7 mouse cellular contexts compared by ENCODE assay signal in the genomic region with DNA sequence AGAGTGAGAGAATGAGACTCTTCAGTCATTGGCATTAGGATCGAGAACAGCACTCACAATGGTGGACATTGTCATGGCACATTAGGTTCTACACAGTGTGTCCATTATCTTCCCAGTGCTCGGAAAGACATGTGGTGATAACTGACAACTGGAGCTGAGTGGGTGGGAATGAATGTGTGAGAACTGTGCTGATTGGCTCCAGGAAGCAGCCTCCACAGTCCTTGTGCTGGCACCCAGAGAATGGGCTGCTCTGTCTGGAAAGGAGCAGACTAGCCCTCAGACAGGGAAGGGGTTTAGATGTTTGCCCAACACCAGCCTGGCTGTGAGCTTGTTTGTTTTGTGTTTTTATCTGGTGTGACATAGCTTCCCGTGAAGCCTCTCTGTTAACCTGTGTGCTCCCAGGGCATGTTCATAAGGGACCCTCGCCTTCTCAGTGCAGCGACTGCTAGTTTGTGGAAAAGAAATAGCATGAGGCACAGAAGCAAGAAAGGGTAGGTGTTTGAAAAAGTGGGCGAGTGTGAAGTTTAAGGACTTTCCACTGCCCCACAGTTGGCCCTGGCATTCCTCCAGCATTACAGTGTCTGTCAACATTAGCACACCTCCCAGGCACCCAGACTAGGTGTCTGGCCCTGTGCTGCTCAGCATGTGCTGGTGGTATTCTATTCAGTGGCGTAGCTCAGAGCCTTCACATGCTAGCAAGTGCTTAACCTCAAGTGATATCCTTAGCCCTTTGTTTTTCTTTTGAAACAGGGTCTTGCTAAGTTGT. TPM values are rescaled to one million over a fixed set of nuclear protein-coding genes. Genes with fewer than 3 reads are reported as not detected.
DNase-seq lines count a peak whose midpoint lies in the region; ATAC-seq and TF ChIP-seq lines count a peak whose summit lies in the region.

No protein-coding gene starts in this region.

- no peak overlapping the region for H3K4me3 ChIP-seq in lung, embryonic 14.5 days (ENCODE audit: low read depth, low read length)
- no peak overlapping the region for H3K4me3 ChIP-seq in hindbrain, embryonic 11.5 days (ENCODE audit: low read depth, low read length)
- no peak overlapping the region for H3K4me3 ChIP-seq in neural tube, embryonic 14.5 days (ENCODE audit: low read depth, low read length)

- H3K27me3 ChIP-seq in lung, embryonic 14.5 days (ENCODE audit: insufficient read depth, low read length), result no peaks in the 10 kb centered on the region
- no peaks in the 10 kb centered on the region for H3K27me3 ChIP-seq in hindbrain, embryonic 11.5 days (ENCODE audit: control insufficient read depth, insufficient read depth, low read length)
- H3K27me3 ChIP-seq in neural tube, embryonic 14.5 days (ENCODE audit: control insufficient read depth, insufficient read depth, low read length), result no peaks in the 10 kb centered on the region

- 43% methylated on average over 7 of the region's 7 CpGs for WGBS in lung, embryonic 14.5 days
- 52% methylated on average over 7 of the region's 7 CpGs for WGBS in hindbrain, embryonic 11.5 days
- WGBS in neural tube, embryonic 14.5 days, result 49% methylated on average over 7 of the region's 7 CpGs

- peak; percentile 81 for ATAC-seq in lung, embryonic 14.5 days (ENCODE audit: insufficient read depth)
- ATAC-seq in hindbrain, embryonic 11.5 days (ENCODE audit: low FRiP score), result peak; percentile 71; the same call in 1 of the 2 replicates
- ATAC-seq in neural tube, embryonic 14.5 days (ENCODE audit: low read depth), result peak; percentile 83; the same call in 1 of the 2 replicates
- ATAC-seq in inflammation-experienced regulatory T-cells, adult 6 months, result no peak

- H3K4me2 ChIP-seq in lung, embryonic 14.5 days, result no peak overlapping the region
- H3K4me2 ChIP-seq in hindbrain, embryonic 11.5 days (replicated peaks; ENCODE audit: low read depth, low read length), result no peak overlapping the region
- H3K4me2 ChIP-seq in neural tube, embryonic 14.5 days (ENCODE audit: low read depth, low read length), result no peak overlapping the region

- H3K9me3 ChIP-seq in lung, embryonic 14.5 days (ENCODE audit: low read depth, low read length), result no peaks in the 10 kb centered on the region
- no peaks in the 10 kb centered on the region for H3K9me3 ChIP-seq in hindbrain, embryonic 11.5 days (ENCODE audit: control insufficient read depth, low read length)
- no peaks in the 10 kb centered on the region for H3K9me3 ChIP-seq in neural tube, embryonic 14.5 days (ENCODE audit: control insufficient read depth, low read length)

- no peaks in the 10 kb centered on the region for H3K36me3 ChIP-seq in lung, embryonic 14.5 days (ENCODE audit: insufficient read depth)
- H3K36me3 ChIP-seq in hindbrain, embryonic 11.5 days (ENCODE audit: control insufficient read depth, insufficient read depth, low read length), result no peaks in the 10 kb centered on the region
- H3K36me3 ChIP-seq in neural tube, embryonic 14.5 days (ENCODE audit: control insufficient read depth, insufficient read depth, low read length), result no peaks in the 10 kb centered on the region

- peak overlapping the region; percentile 89 for H3K27ac ChIP-seq in lung, embryonic 14.5 days (ENCODE audit: low read depth)
- no peak overlapping the region for H3K27ac ChIP-seq in hindbrain, embryonic 11.5 days (ENCODE audit: low read depth, low read length)
- no peak overlapping the region for H3K27ac ChIP-seq in neural tube, embryonic 14.5 days (ENCODE audit: low read depth, low read length)

- H3K4me1 ChIP-seq in lung, embryonic 14.5 days (ENCODE audit: insufficient read depth), result peaks cover 7% of the 10 kb centered on the region
- H3K4me1 ChIP-seq in hindbrain, embryonic 11.5 days (replicated peaks; ENCODE audit: control insufficient read depth, insufficient read depth, low read length), result no peaks in the 10 kb centered on the region
- no peaks in the 10 kb centered on the region for H3K4me1 ChIP-seq in neural tube, embryonic 14.5 days (ENCODE audit: control insufficient read depth, insufficient read depth, low read length)

- H3K9ac ChIP-seq in lung, embryonic 14.5 days, result no peak overlapping the region
- no peak overlapping the region for H3K9ac ChIP-seq in hindbrain, embryonic 11.5 days (ENCODE audit: low read depth, low read length)
- no peak overlapping the region for H3K9ac ChIP-seq in neural tube, embryonic 14.5 days (replicated peaks; ENCODE audit: low read depth, low read length)

- no peak for TF ChIP-seq CTCF in lung, embryonic 14.5 days (IDR thresholded peaks at IDR 0.05; ENCODE audit: low read depth)

- peak; percentile 75 for DNase-seq in lung, embryonic 14.5 days
- no peak for DNase-seq in lung, postnatal 10 days
- DNase-seq in hindbrain, embryonic 11.5 days (ENCODE audit: low spot score), result peak; percentile 10
- peak; percentile 39 to 81 for DNase-seq in left cerebral cortex, adult 8-10 months (ENCODE audit: low spot score in 2 of 2)
- no peak for DNase-seq in urinary bladder, postnatal 36 days (ENCODE audit: low spot score in 2 of 2)

RNA-seq across cellular contexts. Expression of a gene that starts 51.4 kb away (rescaled TPM):
- polyA plus RNA-seq in lung, embryonic 14.5 days (2014; fragmentation: Nextera tagmentation; extraction: Ambion mirVana), result 10.3 and 11.1 TPM in 2 replicates
- 22.2 and 27.2 TPM in 2 replicates for polyA plus RNA-seq in hindbrain, embryonic 11.5 days (2014; fragmentation: Nextera tagmentation; extraction: Ambion mirVana)
- 100 to 1,000 TPM; 207 to 234 (median 221) TPM for total RNA-seq in left cerebral cortex, adult 8-10 months (2022)
- 67.9 and 72.2 TPM in 2 replicates for polyA plus RNA-seq in neural tube, embryonic 14.5 days (2014; fragmentation: Nextera tagmentation; extraction: Ambion mirVana)
- 10 to 100 TPM; 42.2 to 85.5 (median 76.1) TPM for polyA plus RNA-seq in inflammation-experienced regulatory T-cells, adult 6 months (2017; shearing (Covaris generic))

Comparison
In these comparisons a context has a peak if more than half of its experiments do, and no peak if none do; other contexts are left out.
1. DNase-seq: peak in lung, embryonic 14.5 days (single experiment), hindbrain, embryonic 11.5 days (single experiment) and left cerebral cortex, adult 8-10 months (2 of 2); none in lung, postnatal 10 days (single experiment) and urinary bladder, postnatal 36 days (0 of 2).